Mouse (Mus musculus) forebrain, embryonic 15.5 days (tissue): ENCODE data around the gene Hnrnpul2. TPM values are rescaled to one million over a fixed set of nuclear protein-coding genes. Genes with fewer than 3 reads are reported as not detected.
A peak's percentile ranks its signal among the peaks of the same experiment; 100 is the strongest.

Experiments used
- ATAC-seq: fragments of 200-750 bp; cut with Nextera tagmentation; replicated peaks from 2 replicates; pipeline ENCODE4 v1.8.0; 2017; ENCODE audit warnings: mild to moderate bottlenecking, moderate TSS enrichment, moderate library complexity
- H3K27ac ChIP-seq: fragments of 300-500 bp; sonication (generic); replicated peaks from 2 replicates; pipeline ENCODE4 v1.5.1; 2015; ENCODE audit warnings: mild to moderate bottlenecking, inconsistent platforms
- H3K27me3 ChIP-seq: fragments of 300-500 bp; sonication (generic); 2 replicates; pipeline ENCODE4 v1.6.1; 2015; ENCODE audit warnings: inconsistent platforms
- H3K36me3 ChIP-seq: fragments of 300-500 bp; sonication (generic); 2 replicates; pipeline ENCODE4 v1.6.1; 2015; ENCODE audit warnings: mild to moderate bottlenecking, inconsistent platforms
- H3K4me1 ChIP-seq: fragments of 300-500 bp; sonication (generic); 2 replicates; pipeline ENCODE4 v1.6.1; 2015; ENCODE audit warnings: inconsistent platforms
- H3K4me2 ChIP-seq: fragments of 300-500 bp; sonication (generic); replicated peaks from 2 replicates; pipeline ENCODE4 v1.6.1; 2015; ENCODE audit warnings: mild to moderate bottlenecking, inconsistent platforms
- H3K4me3 ChIP-seq: fragments of 300-500 bp; sonication (generic); 2 replicates; pipeline ENCODE4 v1.5.1; 2015; ENCODE audit warnings: mild to moderate bottlenecking, inconsistent platforms
- H3K9ac ChIP-seq: fragments of 300-500 bp; sonication (generic); replicated peaks from 2 replicates; pipeline ENCODE4 v1.6.1; 2015; ENCODE audit warnings: mild to moderate bottlenecking, inconsistent platforms
- H3K9me3 ChIP-seq: fragments of 300-500 bp; sonication (generic); 2 replicates; pipeline ENCODE4 v1.6.1; 2016; ENCODE audit warnings: inconsistent platforms
- WGBS: fragments of 180-500 bp; shearing (Covaris S2); methylation state at CpG from one replicate; pipeline ENCODE4 v1.1.7; 2015; ENCODE audit warnings: mixed read lengths; 5-methylcytosine and 5-hydroxymethylcytosine counted together
- polyA plus RNA-seq: library from polyadenylated mRNA; unstranded; fragments of >200 nt; fragmentation: Nextera tagmentation; extraction: Ambion mirVana; gene quantifications from 2 replicates; pipeline ENCODE4 v1.2.1, GENCODE M21; 2015

Hnrnpul2 gene
- 5.9 and 6.1 TPM in 2 replicates for polyA plus RNA-seq

DNA sequence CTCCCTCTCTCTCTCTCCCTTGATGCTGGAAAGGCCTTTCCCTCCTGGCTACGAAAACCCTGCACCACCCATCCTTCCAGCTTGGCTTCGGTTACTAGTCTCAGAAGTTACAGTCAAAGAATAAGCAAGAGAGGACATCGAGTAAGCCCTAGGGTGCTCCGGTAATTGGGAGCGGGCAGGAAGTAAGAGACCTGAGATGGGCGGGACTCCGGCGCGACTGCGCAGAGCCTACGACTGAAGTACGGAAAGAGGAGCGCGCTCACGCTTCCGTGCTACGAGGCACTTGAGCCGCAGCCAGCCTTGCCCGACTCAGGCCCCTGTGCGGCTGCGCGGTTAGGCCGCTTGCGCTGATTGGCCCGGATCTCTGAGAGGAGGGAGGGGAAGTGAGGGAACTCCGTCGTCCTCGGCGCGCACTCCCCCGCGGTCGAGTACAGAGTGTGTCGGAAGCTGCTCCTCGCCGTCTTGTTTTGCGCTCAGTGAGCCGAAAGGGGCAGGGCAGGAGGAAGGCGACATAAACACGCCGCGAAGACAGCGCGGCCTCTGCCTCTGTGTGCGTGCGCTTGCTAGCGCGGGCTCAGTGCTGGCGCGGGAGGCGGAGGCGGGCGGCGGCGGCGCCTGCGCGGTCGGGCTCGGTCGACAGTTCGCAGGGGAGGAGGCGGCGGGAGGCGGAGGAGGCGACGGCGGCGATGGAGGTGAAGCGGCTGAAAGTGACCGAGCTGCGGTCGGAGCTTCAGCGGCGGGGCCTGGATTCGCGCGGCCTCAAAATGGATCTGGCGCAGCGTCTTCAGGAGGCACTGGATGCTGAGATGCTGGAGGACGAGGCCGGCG is at the start of gene Hnrnpul2:
Gene Hnrnpul2 (plus strand): TSS at position 415 of the 828 bp plus-strand sequence.
- Histone ChIP-seq H3K4me2 (peak within 1 kb of the TSS; percentile 89), H3K4me1 (peaks cover 57% of the 10 kb centered on the region), H3K9me3 (no peaks in the 10 kb centered on the region), H3K4me3 (peak within 1 kb of the TSS; percentile 74), H3K27ac (peak within 1 kb of the TSS; percentile 98), H3K9ac (peak within 1 kb of the TSS; percentile 76), H3K27me3 (no peaks in the 10 kb centered on the region), H3K36me3 (peaks cover 25% of the 10 kb centered on the region)
- peak; percentile 96 for ATAC-seq
- WGBS: 0% methylated on average over 83 of the region's 83 CpGs

GRCm38 (mm10) chr19:8770567-8771270 is 49.1 kb upstream of the Hnrnpul2 start, which contains the start of gene Tmem223:
Gene Tmem223 (plus strand): TSS chr19:8770996.
- Histone ChIP-seq H3K4me2 (peak within 1 kb of the TSS; percentile 58), H3K4me1 (peaks cover 41% of the 10 kb centered on the region), H3K36me3 (peaks cover 57% of the 10 kb centered on the region), H3K9me3 (no peaks in the 10 kb centered on the region), H3K4me3 (peak within 1 kb of the TSS; percentile 77), H3K27ac (peak within 1 kb of the TSS; percentile 92), H3K9ac (peak within 1 kb of the TSS; percentile 95), H3K27me3 (no peaks in the 10 kb centered on the region)
- 17% methylated on average over 29 of the region's 29 CpGs for WGBS
- ATAC-seq: peak; percentile 64

- Histone ChIP-seq H3K27ac (peak overlapping the region; percentile 99), H3K27me3 (no peaks in the 10 kb centered on the region), H3K4me1 (peaks cover 45% of the 10 kb centered on the region), H3K4me2 (peak overlapping the region; percentile 80; the same call in 1 of the 2 replicates), H3K9ac (0 out of 2 replicates have a peak overlapping the region, but pooled peaks have one; percentile 91), H3K9me3 (no peaks in the 10 kb centered on the region), H3K4me3 (peak overlapping the region; percentile 77; the same call in 1 of the 2 replicates), H3K36me3 (peaks cover 37% of the 10 kb centered on the region)
- ATAC-seq: no peak
- WGBS: 90% methylated on average over 5 of the region's 5 CpGs
Measured at GRCm38 (mm10) chr19:8772996-8773395, 46.8 kb upstream of the Hnrnpul2 start.

DNA sequence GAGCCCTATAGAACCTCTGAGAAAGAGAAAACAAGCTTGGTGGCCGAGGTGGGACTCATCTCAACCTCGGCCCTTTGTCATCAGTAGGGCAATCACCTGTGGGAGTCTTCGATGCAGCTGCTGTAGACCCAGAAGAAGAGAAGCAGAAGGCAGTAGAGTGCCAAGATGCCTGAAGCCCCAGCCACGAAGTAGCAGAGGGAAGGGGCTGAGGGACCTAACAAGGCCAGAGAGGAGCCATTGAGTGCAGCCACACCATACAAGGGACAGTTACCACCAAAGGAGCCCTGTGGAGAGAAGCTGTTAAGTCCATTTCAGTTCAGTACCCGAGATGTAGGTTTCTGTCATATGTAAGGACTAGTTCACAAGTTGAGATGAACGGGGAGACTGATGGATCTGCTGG is 46.4 kb upstream of the Hnrnpul2 start:
- no peaks in the 10 kb centered on the region for H3K9me3 ChIP-seq
- peak overlapping the region; percentile 80 for H3K4me2 ChIP-seq
- peak overlapping the region; percentile 91 for H3K9ac ChIP-seq
- H3K36me3 ChIP-seq: peaks cover 37% of the 10 kb centered on the region
- H3K4me3 ChIP-seq: peak overlapping the region; percentile 77
- H3K27ac ChIP-seq: peak overlapping the region; percentile 99
- peaks cover 45% of the 10 kb centered on the region for H3K4me1 ChIP-seq
- ATAC-seq: no peak
- WGBS: 67% methylated on average over 6 of the region's 6 CpGs
- H3K27me3 ChIP-seq: no peaks in the 10 kb centered on the region

GRCm38 (mm10) chr19:8774086-8774835 is 45.5 kb upstream of the Hnrnpul2 start, which contains the start of gene Tmem179b:
Gene Tmem179b (minus strand): TSS chr19:8774467.
- Histone ChIP-seq H3K36me3 (peaks cover 33% of the 10 kb centered on the region), H3K4me3 (peak within 1 kb of the TSS; percentile 77), H3K27me3 (no peaks in the 10 kb centered on the region), H3K27ac (peak within 1 kb of the TSS; percentile 99), H3K4me1 (peaks cover 45% of the 10 kb centered on the region), H3K4me2 (peak within 1 kb of the TSS; percentile 80), H3K9me3 (no peaks in the 10 kb centered on the region), H3K9ac (peak within 1 kb of the TSS; percentile 91)
- peak; percentile 95 for ATAC-seq
- WGBS: under 1% methylated on average over 68 of the region's 68 CpGs

- peaks cover 27% of the 10 kb centered on the region for H3K36me3 ChIP-seq
- ATAC-seq: no peak; the same call in 1 of the 2 replicates
- H3K4me2 ChIP-seq: peak overlapping the region; percentile 80
- H3K4me1 ChIP-seq: peaks cover 45% of the 10 kb centered on the region
- H3K4me3 ChIP-seq: peak overlapping the region; percentile 77
- H3K27ac ChIP-seq: peak overlapping the region; percentile 99
- WGBS: 5% methylated on average over 20 of the region's 20 CpGs
- H3K27me3 ChIP-seq: no peaks in the 10 kb centered on the region
- H3K9ac ChIP-seq: peak overlapping the region; percentile 91
- no peaks in the 10 kb centered on the region for H3K9me3 ChIP-seq
Measured at GRCm38 (mm10) chr19:8774951-8775421, 44.8 kb upstream of the Hnrnpul2 start.

DNA sequence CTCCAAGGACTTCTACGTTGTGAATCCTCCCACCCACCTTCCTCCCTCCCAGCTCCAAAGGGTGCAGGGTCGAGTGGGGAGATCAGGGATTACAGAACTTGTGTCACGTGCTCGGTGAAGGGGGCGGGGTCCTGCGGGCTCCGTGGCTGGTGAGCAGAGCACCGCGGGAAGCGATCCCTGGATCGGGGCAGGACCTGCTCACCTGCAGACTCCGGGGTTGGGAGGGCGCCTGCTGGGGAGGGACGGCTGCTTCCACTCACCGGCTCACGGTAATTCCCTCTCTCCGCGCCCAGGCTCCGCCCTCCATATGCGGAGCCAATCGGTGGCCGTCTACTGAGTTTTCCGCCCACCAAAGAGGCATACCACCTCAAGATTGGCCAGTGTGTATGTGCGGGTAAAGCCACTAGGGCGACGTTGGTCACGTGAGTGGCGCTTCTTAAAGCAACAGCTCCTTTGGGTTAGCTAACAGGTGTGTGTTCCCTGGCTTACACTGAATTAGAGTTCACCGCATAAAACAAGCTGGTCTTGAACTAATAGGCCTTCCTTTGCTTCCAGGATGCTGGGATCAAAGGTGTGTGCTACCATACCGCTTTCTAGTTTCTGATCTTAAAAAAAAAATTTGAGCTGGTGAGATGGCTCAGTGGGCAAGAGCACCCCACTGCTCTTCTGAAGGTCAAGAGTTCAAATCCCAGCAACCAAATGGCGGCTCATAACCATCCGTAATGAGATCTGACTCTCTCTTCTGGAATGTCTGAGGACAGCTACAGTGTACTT is 33.6 kb upstream of the Hnrnpul2 start, which contains the start of gene Taf6l:
Gene Taf6l (minus strand): TSS at position 410 of the 774 bp plus-strand sequence.
- H3K9ac ChIP-seq: peak within 1 kb of the TSS; percentile 67
- no peaks in the 10 kb centered on the region for H3K9me3 ChIP-seq
- H3K4me3 ChIP-seq: peak within 1 kb of the TSS; percentile 83
- ATAC-seq: peak; percentile 99
- H3K4me2 ChIP-seq: peak within 1 kb of the TSS; percentile 71
- WGBS: under 1% methylated on average over 32 of the region's 32 CpGs
- peaks cover 13% of the 10 kb centered on the region for H3K4me1 ChIP-seq
- H3K27me3 ChIP-seq: no peaks in the 10 kb centered on the region
- peaks cover 23% of the 10 kb centered on the region for H3K36me3 ChIP-seq
- peak within 1 kb of the TSS; percentile 87 for H3K27ac ChIP-seq

GRCm38 (mm10) chr19:8788521-8788920 is 31.3 kb upstream of the Hnrnpul2 start:
- Histone ChIP-seq H3K27ac (peak overlapping the region; percentile 40; the same call in 1 of the 2 replicates), H3K9ac (0 out of 2 replicates have a peak overlapping the region, but pooled peaks have one; percentile 7)

GRCm38 (mm10) chr19:8789171-8789570 is 30.6 kb upstream of the Hnrnpul2 start:
- no peak overlapping the region for H3K9ac ChIP-seq
- H3K4me1 ChIP-seq: peaks cover 13% of the 10 kb centered on the region
- 58% methylated on average over 1 of the region's 1 CpGs for WGBS
- H3K4me3 ChIP-seq: no peak overlapping the region
- no peaks in the 10 kb centered on the region for H3K27me3 ChIP-seq
- peaks cover 19% of the 10 kb centered on the region for H3K36me3 ChIP-seq
- peak overlapping the region; percentile 40 for H3K27ac ChIP-seq
- ATAC-seq: no peak
- H3K4me2 ChIP-seq: no peak overlapping the region
- no peaks in the 10 kb centered on the region for H3K9me3 ChIP-seq

More at GRCm38 (mm10) chr19:8788521-8788920, 31.3 kb upstream of the Hnrnpul2 start:
- Histone ChIP-seq H3K4me2 (no peak overlapping the region), H3K4me3 (no peak overlapping the region), H3K4me1 (peaks cover 13% of the 10 kb centered on the region), H3K36me3 (peaks cover 14% of the 10 kb centered on the region), H3K9me3 (no peaks in the 10 kb centered on the region), H3K27me3 (no peaks in the 10 kb centered on the region)
- WGBS: 17% methylated on average over 3 of the region's 3 CpGs
- ATAC-seq: no peak

GRCm38 (mm10) chr19:8790171-8790570 is 29.6 kb upstream of the Hnrnpul2 start:
- Histone ChIP-seq H3K9ac (no peak overlapping the region), H3K27ac (no peak overlapping the region), H3K4me3 (no peak overlapping the region), H3K9me3 (no peaks in the 10 kb centered on the region), H3K27me3 (no peaks in the 10 kb centered on the region), H3K36me3 (peaks cover 27% of the 10 kb centered on the region), H3K4me2 (no peak overlapping the region), H3K4me1 (peaks cover 12% of the 10 kb centered on the region)
- WGBS: 85% methylated on average over 7 of the region's 7 CpGs
- ATAC-seq: no peak
